Mouse (Mus musculus): Measurements from ENCODE around the gene Rbm6.

DNA sequence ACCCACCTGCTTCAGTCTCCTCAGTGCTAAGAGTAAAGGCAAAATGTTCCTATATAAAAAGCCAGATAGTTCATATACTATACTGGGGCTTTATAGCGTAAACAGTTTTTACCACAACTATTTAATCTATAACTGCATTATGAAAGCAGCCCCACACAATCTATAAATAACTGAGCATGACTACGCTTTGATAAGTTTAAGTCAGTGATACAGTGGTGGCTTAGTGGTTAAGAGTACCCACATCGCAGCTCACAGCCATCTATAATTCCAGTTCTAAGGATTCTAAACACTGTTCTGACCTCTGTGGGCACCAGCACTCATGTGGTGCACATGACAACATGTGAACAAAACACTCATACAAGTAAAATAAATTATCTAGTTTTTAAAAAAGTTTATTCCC is 14.7 kb downstream of the Rbm6 start:
- TF ChIP-seq POLR2A (IDR thresholded peaks at IDR 0.05; ENCODE audit: control insufficient read depth, extremely low read depth, insufficient read depth, low read length, poor library complexity): no peak
- TF ChIP-seq CTCF (IDR thresholded peaks at IDR 0.05; ENCODE audit: borderline replicate concordance, control insufficient read depth, extremely low read depth, insufficient read depth, low read length, poor library complexity): no peak

Measured in thymus, adult 2 months (tissue).